Mouse (Mus musculus): ENCODE measurements around the gene Rbfox1.

- TF ChIP-seq POLR2A (IDR thresholded peaks at IDR 0.05; ENCODE audit: extremely low read depth, insufficient read depth, low read length) (no peak), CTCF (IDR thresholded peaks at IDR 0.05; ENCODE audit: low read depth, low read length) (no peak)
Observed at GRCm38 (mm10) chr16:6750491-6750890, 865.3 kb downstream of the Rbfox1 start.
